Mouse (Mus musculus) left cerebral cortex, postnatal 25 days (tissue): ENCODE measurements at regions not wholly inside any gene's neighbourhood (a gene's known extent, or its start where the extent isn't known, plus 50 kb on each side); places are given as distances from the start of the nearest gene placed in this dataset.
A peak's percentile ranks its signal among the peaks of the same experiment; 100 is the strongest.

ENCODE experiments used
- DNase-seq, 2 experiments: peaks; one replicate each; pipeline ENCODE4 v3.0.0; 2022; ENCODE audit warnings: low spot score in 2 of 2, mixed read lengths in 1 of 2
- intact Hi-C: fragments of 180-260 bp; cut with DNase I; formaldehyde crosslinking; loops from one replicate; pipeline ENCODE4 v1.15.1; 2025

- DNase-seq = no peak
- intact Hi-C loops = no loop called here
Observed at GRCm38 (mm10) chr12:95937705-95938104, 245.7 kb downstream of the Flrt2 start.

GRCm38 (mm10) chr12:95940465-95941012 is 248.5 kb downstream of the Flrt2 start:
- no peak for DNase-seq
- intact Hi-C loops = no loop called here

- intact Hi-C loops = no loop called here
- no peak for DNase-seq
Observed at GRCm38 (mm10) chr12:95959786-95960504, 267.9 kb downstream of the Flrt2 start.

- DNase-seq = peak in 1 of 2 experiments; percentile 24
- intact Hi-C loops = no loop called here
Observed at GRCm38 (mm10) chr12:95960505-95960871, 268.5 kb downstream of the Flrt2 start.

GRCm38 (mm10) chr12:95962817-95963216 is 270.8 kb downstream of the Flrt2 start:
- intact Hi-C loops = no loop called here
- no peak for DNase-seq

GRCm38 (mm10) chr12:95988669-95989288 is 296.8 kb downstream of the Flrt2 start:
- intact Hi-C loops = no loop called here
- DNase-seq = no peak

GRCm38 (mm10) chr12:95994963-95995362 is 302.9 kb downstream of the Flrt2 start:
- intact Hi-C loops = no loop called here
- DNase-seq = no peak

GRCm38 (mm10) chr12:96030180-96030579 is 338.2 kb downstream of the Flrt2 start:
- intact Hi-C loops = no loop called here
- DNase-seq = no peak

GRCm38 (mm10) chr12:96075365-96075764 is 383.3 kb downstream of the Flrt2 start:
- intact Hi-C loops = no loop called here
- no peak for DNase-seq

GRCm38 (mm10) chr12:96090995-96091394 is 399.0 kb downstream of the Flrt2 start:
- no peak for DNase-seq
- intact Hi-C loops = no loop called here

GRCm38 (mm10) chr12:96106254-96106653 is 414.2 kb downstream of the Flrt2 start:
- intact Hi-C loops = no loop called here
- no peak for DNase-seq

- intact Hi-C loops = no loop called here
- no peak for DNase-seq
Observed at GRCm38 (mm10) chr12:96114727-96115379, 422.8 kb downstream of the Flrt2 start.

- no peak for DNase-seq
- intact Hi-C loops = no loop called here
Observed at GRCm38 (mm10) chr12:96117553-96117952, 425.5 kb downstream of the Flrt2 start.

GRCm38 (mm10) chr12:96124156-96124931 is 432.3 kb downstream of the Flrt2 start:
- intact Hi-C loops = no loop called here
- DNase-seq = no peak

GRCm38 (mm10) chr12:96129870-96130454 is 437.9 kb downstream of the Flrt2 start:
- DNase-seq = no peak
- intact Hi-C loops = no loop called here

- no peak for DNase-seq
- intact Hi-C loops = no loop called here
Observed at GRCm38 (mm10) chr12:96130796-96131512, 438.9 kb downstream of the Flrt2 start.

- DNase-seq = no peak
- intact Hi-C loops = no loop called here
Observed at GRCm38 (mm10) chr12:96134136-96134535, 442.1 kb downstream of the Flrt2 start.

- DNase-seq = no peak
- intact Hi-C loops = no loop called here
Observed at GRCm38 (mm10) chr12:96141748-96142147, 449.7 kb downstream of the Flrt2 start.

- intact Hi-C loops = no loop called here
- DNase-seq = no peak
Observed at GRCm38 (mm10) chr12:96154095-96154494, 462.1 kb downstream of the Flrt2 start.
